Mouse (Mus musculus) olfactory bulb, adult 2 months (tissue): ENCODE results near the gene Fbxw20.
"Not testable (repeated sequence)": the region's sequence is repeated elsewhere in the genome, so short reads cannot be mapped to it uniquely, and the experiment has no call there.

Experiments
- CTCF ChIP-seq: fragments of 200-500 bp; IDR thresholded peaks from 2 replicates; pipeline ENCODE4 v1.5.1; 2012; ENCODE audit warnings: low read depth, mild to moderate bottlenecking, low read length, moderate library complexity; ENCODE audit not compliant: insufficient read depth
- POLR2A ChIP-seq: fragments of 200-500 bp; IDR thresholded peaks from 2 replicates; pipeline ENCODE4 v1.6.1; 2012; ENCODE audit warnings: mild to moderate bottlenecking, low read depth, low read length, moderate library complexity; ENCODE audit not compliant: insufficient read depth

GRCm38 (mm10) chr9:109201347-109201746 is 33.2 kb downstream of the Fbxw20 start:
- not testable (repeated sequence) for TF ChIP-seq POLR2A, CTCF
